ENCODE assay signal across 13 mouse cellular contexts in genomic region chr19:3706258-3706657, GRCm38 (mm10). TPM values are rescaled to one million over a fixed set of nuclear protein-coding genes. Genes with fewer than 3 reads are reported as not detected.
DNase-seq lines count a peak whose midpoint lies in the region; ATAC-seq and TF ChIP-seq lines count a peak whose summit lies in the region.
"Had no signal": no experiment of that assay in that cellular context is flagged by ENCODE, and none has a peak within 500 bp of the region (broad histone marks: within the 10 kb centered on the region; RNA-seq: fewer than 3 reads in every experiment).

No protein-coding gene starts in this region.

- H3K4me3 ChIP-seq in liver, postnatal 0 days (ENCODE audit: low read depth, low read length), result no peak overlapping the region
- no peak overlapping the region for H3K4me3 ChIP-seq in liver, embryonic 12.5 days
- H3K4me3 ChIP-seq: limb, embryonic 13.5 days had no signal

- H3K27ac ChIP-seq in liver, postnatal 0 days (ENCODE audit: low read depth), result no peak overlapping the region
- H3K27ac ChIP-seq in liver, embryonic 12.5 days, result no peak overlapping the region
- H3K27ac ChIP-seq: limb, embryonic 13.5 days had no signal

- H3K36me3 ChIP-seq in liver, postnatal 0 days (replicated peaks; ENCODE audit: insufficient read depth, low read length), result no peaks in the 10 kb centered on the region
- peaks cover 1% of the 10 kb centered on the region for H3K36me3 ChIP-seq in liver, embryonic 12.5 days

- DNase-seq in embryo, embryonic 11 days, result peak; percentile 16
- DNase-seq in embryo, embryonic 9.5 days (ENCODE audit: extremely low spot score), result no peak
- no peak for DNase-seq in liver, postnatal 0 days
- peak; percentile 79 for DNase-seq in A20 (ENCODE audit: low read depth, low spot score)
- DNase-seq in brain, adult 2 months (ENCODE audit: low read depth, low spot score), result peak; percentile 55
- DNase-seq in left cerebral cortex, adult 18-20 months (ENCODE audit: low spot score in 2 of 2), result no peak
- DNase-seq in right cerebral cortex, postnatal 25 days, result no peak
- DNase-seq: cerebellum, postnatal 14 days; heart, adult 11 months; heart, postnatal 36 days had no signal

- no peak overlapping the region for H3K9ac ChIP-seq in liver, postnatal 0 days (replicated peaks)
- H3K9ac ChIP-seq in liver, embryonic 12.5 days, result no peak overlapping the region
- H3K9ac ChIP-seq: limb, embryonic 13.5 days had no signal

- H3K4me2 ChIP-seq in liver, postnatal 0 days (ENCODE audit: low read depth, low read length), result no peak overlapping the region
- H3K4me2 ChIP-seq in liver, embryonic 12.5 days, result no peak overlapping the region
- H3K4me2 ChIP-seq: limb, embryonic 13.5 days had no signal

- no peaks in the 10 kb centered on the region for H3K27me3 ChIP-seq in liver, postnatal 0 days (ENCODE audit: insufficient read depth, low read length)
- H3K27me3 ChIP-seq in liver, embryonic 12.5 days (replicated peaks), result no peaks in the 10 kb centered on the region
- H3K27me3 ChIP-seq: limb, embryonic 13.5 days had no signal

- ATAC-seq in liver, postnatal 0 days, result no peak
- no peak for ATAC-seq in liver, embryonic 12.5 days
- ATAC-seq: activated CD4-positive, CD25-positive, alpha-beta regulatory T cell, adult 4 months had no signal

- H3K4me1 ChIP-seq in liver, postnatal 0 days (ENCODE audit: insufficient read depth), result peaks cover 5% of the 10 kb centered on the region
- H3K4me1 ChIP-seq in liver, embryonic 12.5 days, result peaks cover 29% of the 10 kb centered on the region

- H3K9me3 ChIP-seq in liver, postnatal 0 days (ENCODE audit: low read length), result no peaks in the 10 kb centered on the region
- no peaks in the 10 kb centered on the region for H3K9me3 ChIP-seq in liver, embryonic 12.5 days (replicated peaks)
- H3K9me3 ChIP-seq: limb, embryonic 13.5 days had no signal

- WGBS in liver, postnatal 0 days (ENCODE audit: insufficient replicate concordance), result 43% methylated on average over 1 of the region's 1 CpGs
- WGBS in liver, embryonic 12.5 days (ENCODE audit: insufficient replicate concordance), result 21% methylated on average over 1 of the region's 1 CpGs

- peak; percentile 36 for TF ChIP-seq CTCF in liver, postnatal 0 days (IDR thresholded peaks at IDR 0.05; ENCODE audit: low read depth)

- TF ChIP-seq EP300 in liver, postnatal 0 days (IDR thresholded peaks at IDR 0.05; ENCODE audit: low read depth), result no peak

RNA-seq across cellular contexts. Expression of gene 1810055G02Rik, which starts 1.8 kb away (rescaled TPM):
- polyA plus RNA-seq in liver, postnatal 0 days (2015; fragmentation: Nextera tagmentation; extraction: Ambion mirVana), result 48.2 and 52.7 TPM in 2 replicates
- polyA plus RNA-seq in liver, embryonic 12.5 days (2016; fragmentation: Nextera tagmentation; extraction: Ambion mirVana), result 16.4 and 16.5 TPM in 2 replicates
- total RNA-seq in left cerebral cortex, adult 18-20 months (2021), result 10 to 100 TPM; 31.7 to 32.1 TPM

RNA-seq across cellular contexts. Expression of gene Lrp5, which starts 19.9 kb away (rescaled TPM):
- polyA plus RNA-seq in liver, postnatal 0 days (2015; fragmentation: Nextera tagmentation; extraction: Ambion mirVana), result 2.7 and 3.6 TPM in 2 replicates
- polyA plus RNA-seq in liver, embryonic 12.5 days (2016; fragmentation: Nextera tagmentation; extraction: Ambion mirVana), result 2.7 TPM in 2 replicates
- total RNA-seq in left cerebral cortex, adult 18-20 months (2021), result 1 to 10 TPM; 7.3 to 8.3 TPM

Comparison
In these comparisons a context has a peak if more than half of its experiments do, and no peak if none do; other contexts are left out.
1. DNase-seq: peak in embryo, embryonic 11 days (single experiment), A20 (single experiment) and brain, adult 2 months (single experiment); none in embryo, embryonic 9.5 days (single experiment), liver, postnatal 0 days (single experiment), left cerebral cortex, adult 18-20 months (0 of 2) and right cerebral cortex, postnatal 25 days (single experiment).